Mouse (Mus musculus) neural tube, embryonic 12.5 days (tissue): ENCODE measurements at regions not wholly inside any gene's neighbourhood (a gene's known extent, or its start where the extent isn't known, plus 50 kb on each side); places are given as distances from the start of the nearest gene placed in this dataset.
"Not testable (repeated sequence)": the region's sequence is repeated elsewhere in the genome, so short reads cannot be mapped to it uniquely, and the experiment has no call there.

Source experiments
- ATAC-seq: fragments of 200-750 bp; cut with Nextera tagmentation; 2 replicates; pipeline ENCODE4 v1.8.0; 2017; ENCODE audit warnings: low read depth, mild to moderate bottlenecking, moderate TSS enrichment, moderate library complexity; ENCODE audit not compliant: low FRiP score
- H3K27ac ChIP-seq: fragments of 300-500 bp; sonication (generic); 2 replicates; pipeline ENCODE4 v1.5.1; 2016
- H3K27me3 ChIP-seq: fragments of 300-500 bp; sonication (generic); replicated peaks from 2 replicates; pipeline ENCODE4 v1.6.1; 2016; ENCODE audit warnings: mild to moderate bottlenecking
- H3K36me3 ChIP-seq: fragments of 300-500 bp; sonication (generic); 2 replicates; pipeline ENCODE4 v1.6.1; 2016; ENCODE audit warnings: mild to moderate bottlenecking
- H3K4me1 ChIP-seq: fragments of 300-500 bp; sonication (generic); 2 replicates; pipeline ENCODE4 v1.6.1; 2016
- H3K4me2 ChIP-seq: fragments of 300-500 bp; sonication (generic); replicated peaks from 2 replicates; pipeline ENCODE4 v1.6.1; 2016; ENCODE audit warnings: mild to moderate bottlenecking
- H3K4me3 ChIP-seq: fragments of 300-500 bp; sonication (generic); 2 replicates; pipeline ENCODE4 v1.5.1; 2016
- H3K9ac ChIP-seq: fragments of 300-500 bp; sonication (generic); 2 replicates; pipeline ENCODE4 v1.6.1; 2016; ENCODE audit warnings: mild to moderate bottlenecking
- H3K9me3 ChIP-seq: fragments of 300-500 bp; sonication (generic); 2 replicates; pipeline ENCODE4 v1.6.1; 2016; ENCODE audit warnings: mild to moderate bottlenecking
- WGBS: fragments of 180-500 bp; shearing (Covaris S2); methylation state at CpG from one replicate; pipeline ENCODE4 v1.1.7; 2016; 5-methylcytosine and 5-hydroxymethylcytosine counted together

DNA sequence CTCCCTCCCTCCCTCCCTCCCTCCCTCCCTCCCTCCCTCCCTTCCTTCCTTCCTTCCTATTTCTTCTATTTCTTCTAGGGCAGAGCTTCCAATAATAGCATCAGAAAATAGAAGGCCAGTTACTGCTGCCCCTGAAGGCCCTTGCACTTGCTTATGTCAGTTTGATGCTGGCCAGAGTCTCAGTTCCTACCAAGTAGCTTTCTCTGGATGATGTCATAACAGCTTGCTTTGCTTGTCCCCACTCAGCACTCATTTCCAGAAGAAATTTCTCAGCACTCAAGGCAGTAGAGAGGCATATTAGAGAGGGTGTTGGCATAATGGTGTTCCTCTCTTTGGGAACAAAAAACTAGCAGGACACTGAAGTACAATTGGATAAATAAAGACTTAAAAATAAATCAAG, 811.6 kb upstream of the 4930444P10Rik start:
- no peak overlapping the region for H3K4me3 ChIP-seq

GRCm38 (mm10) chr1:16868383-16868782, 775.3 kb upstream of the 4930444P10Rik start:
- not testable (repeated sequence) for H3K4me2 ChIP-seq, H3K36me3 ChIP-seq, H3K9ac ChIP-seq, H3K9me3 ChIP-seq, ATAC-seq, H3K27ac ChIP-seq, H3K4me1 ChIP-seq, H3K27me3 ChIP-seq, H3K4me3 ChIP-seq
- WGBS = 77% methylated on average over 3 of the region's 3 CpGs

More for the DNA sequence above, 811.6 kb upstream of the 4930444P10Rik start:
- Histone ChIP-seq H3K4me1 (no peaks in the 10 kb centered on the region), H3K36me3 (no peaks in the 10 kb centered on the region), H3K4me2 (no peak overlapping the region), H3K9me3 (no peaks in the 10 kb centered on the region), H3K27me3 (no peaks in the 10 kb centered on the region), H3K9ac (no peak overlapping the region), H3K27ac (no peak overlapping the region)
- no peak for ATAC-seq

GRCm38 (mm10) chr1:16867086-16867835, 774.1 kb upstream of the 4930444P10Rik start:
- H3K27ac ChIP-seq, ATAC-seq, H3K9ac ChIP-seq, H3K36me3 ChIP-seq, H3K4me2 ChIP-seq, H3K9me3 ChIP-seq, H3K27me3 ChIP-seq, H3K4me3 ChIP-seq, H3K4me1 ChIP-seq: not testable (repeated sequence)
- WGBS = 84% methylated on average over 6 of the region's 6 CpGs

DNA sequence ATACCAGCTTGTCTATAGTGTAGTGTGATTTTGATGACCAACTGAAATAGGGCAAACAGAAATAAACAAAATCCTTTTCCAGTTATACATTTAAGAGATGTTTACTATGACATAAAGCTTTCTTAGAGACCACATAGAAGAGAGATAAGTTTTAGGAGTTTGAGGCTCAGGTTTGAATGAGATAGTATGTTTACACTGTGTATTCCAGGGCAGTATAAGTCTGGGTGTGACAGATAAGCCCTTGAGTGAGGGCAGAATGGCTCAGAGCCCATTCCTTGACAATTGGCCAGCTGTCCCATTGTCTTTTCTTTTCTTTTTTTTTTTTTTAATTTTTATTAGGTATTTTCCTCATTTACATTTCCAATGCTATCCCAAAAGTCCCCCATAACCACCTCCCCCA, 744.0 kb upstream of the 4930444P10Rik start:
- Histone ChIP-seq H3K9ac (no peak overlapping the region), H3K4me3 (no peak overlapping the region), H3K27me3 (no peaks in the 10 kb centered on the region), H3K36me3 (no peaks in the 10 kb centered on the region), H3K4me2 (no peak overlapping the region), H3K4me1 (no peaks in the 10 kb centered on the region), H3K9me3 (no peaks in the 10 kb centered on the region), H3K27ac (no peak overlapping the region)
- ATAC-seq = no peak

DNA sequence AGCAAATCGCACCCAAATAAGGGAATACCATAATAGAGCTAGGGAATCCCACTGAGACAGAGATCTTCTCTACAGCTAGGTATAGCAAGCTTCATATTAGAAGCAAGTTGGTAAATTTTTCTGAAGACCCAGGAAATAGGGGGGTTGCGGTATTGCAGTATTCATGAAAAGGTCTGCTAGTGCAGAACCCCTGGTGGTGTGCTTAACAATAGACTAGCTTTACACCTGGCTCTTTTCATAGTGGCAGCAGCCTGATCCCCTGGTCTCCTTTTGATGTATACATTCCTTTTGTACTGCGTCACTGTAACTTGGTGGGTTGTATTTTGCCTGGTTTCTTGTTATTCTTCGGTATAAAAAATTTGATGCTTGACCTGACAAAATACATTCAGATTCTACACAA, 731.6 kb upstream of the 4930444P10Rik start:
- not testable (repeated sequence) for H3K9ac ChIP-seq, H3K27ac ChIP-seq, H3K4me1 ChIP-seq, H3K27me3 ChIP-seq, H3K4me3 ChIP-seq, ATAC-seq, H3K4me2 ChIP-seq, H3K36me3 ChIP-seq, H3K9me3 ChIP-seq
- 78% methylated on average over 4 of the region's 4 CpGs for WGBS

- no peak for ATAC-seq
- H3K4me2 ChIP-seq = no peak overlapping the region
- no peak overlapping the region for H3K9ac ChIP-seq
- H3K36me3 ChIP-seq = no peaks in the 10 kb centered on the region
- no peak overlapping the region for H3K4me3 ChIP-seq
- H3K27me3 ChIP-seq = no peaks in the 10 kb centered on the region
- no peaks in the 10 kb centered on the region for H3K9me3 ChIP-seq
- no peak overlapping the region for H3K27ac ChIP-seq
- H3K4me1 ChIP-seq = no peaks in the 10 kb centered on the region
- 71% methylated on average over 3 of the region's 3 CpGs for WGBS
Observed at GRCm38 (mm10) chr1:16824057-16824456, 730.9 kb upstream of the 4930444P10Rik start.

- Histone ChIP-seq H3K27me3 (no peaks in the 10 kb centered on the region), H3K9ac (no peak overlapping the region), H3K27ac (no peak overlapping the region), H3K4me3 (no peak overlapping the region), H3K9me3 (no peaks in the 10 kb centered on the region), H3K4me1 (no peaks in the 10 kb centered on the region), H3K4me2 (no peak overlapping the region), H3K36me3 (no peaks in the 10 kb centered on the region)
- WGBS = 85% methylated on average over 2 of the region's 2 CpGs
- ATAC-seq = no peak
Observed at GRCm38 (mm10) chr1:16821186-16821585, 728.1 kb upstream of the 4930444P10Rik start.

GRCm38 (mm10) chr1:16816572-16816971, 723.4 kb upstream of the 4930444P10Rik start:
- WGBS = 90% methylated on average over 7 of the region's 7 CpGs
- Histone ChIP-seq H3K4me3 (no peak overlapping the region), H3K4me2 (no peak overlapping the region), H3K36me3 (no peaks in the 10 kb centered on the region), H3K27ac (no peak overlapping the region), H3K9me3 (no peaks in the 10 kb centered on the region), H3K27me3 (no peaks in the 10 kb centered on the region), H3K4me1 (no peaks in the 10 kb centered on the region), H3K9ac (no peak overlapping the region)
- ATAC-seq = no peak

DNA sequence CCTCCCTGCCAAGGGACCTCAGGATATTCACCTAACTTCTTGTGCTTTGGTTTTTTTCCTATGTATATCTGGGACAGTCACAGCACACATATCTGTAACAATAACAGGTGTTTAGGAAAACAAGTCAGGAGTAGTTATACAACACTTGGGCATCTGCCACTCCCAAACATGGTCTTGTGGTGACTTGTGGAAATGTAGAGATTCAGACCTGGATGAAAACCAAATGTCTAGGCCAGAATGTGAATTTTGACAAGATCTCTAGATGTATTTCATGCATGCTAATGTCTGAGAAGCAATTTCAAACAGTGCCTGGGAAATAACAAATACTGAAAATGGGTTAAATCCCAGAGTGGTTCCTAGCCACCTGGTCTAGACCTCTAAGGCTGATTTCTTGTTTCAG, 722.6 kb upstream of the 4930444P10Rik start:
- Histone ChIP-seq H3K4me2 (no peak overlapping the region), H3K27me3 (no peaks in the 10 kb centered on the region), H3K9me3 (no peaks in the 10 kb centered on the region), H3K4me3 (no peak overlapping the region), H3K27ac (no peak overlapping the region), H3K36me3 (no peaks in the 10 kb centered on the region), H3K9ac (no peak overlapping the region), H3K4me1 (no peaks in the 10 kb centered on the region)
- ATAC-seq = no peak

DNA sequence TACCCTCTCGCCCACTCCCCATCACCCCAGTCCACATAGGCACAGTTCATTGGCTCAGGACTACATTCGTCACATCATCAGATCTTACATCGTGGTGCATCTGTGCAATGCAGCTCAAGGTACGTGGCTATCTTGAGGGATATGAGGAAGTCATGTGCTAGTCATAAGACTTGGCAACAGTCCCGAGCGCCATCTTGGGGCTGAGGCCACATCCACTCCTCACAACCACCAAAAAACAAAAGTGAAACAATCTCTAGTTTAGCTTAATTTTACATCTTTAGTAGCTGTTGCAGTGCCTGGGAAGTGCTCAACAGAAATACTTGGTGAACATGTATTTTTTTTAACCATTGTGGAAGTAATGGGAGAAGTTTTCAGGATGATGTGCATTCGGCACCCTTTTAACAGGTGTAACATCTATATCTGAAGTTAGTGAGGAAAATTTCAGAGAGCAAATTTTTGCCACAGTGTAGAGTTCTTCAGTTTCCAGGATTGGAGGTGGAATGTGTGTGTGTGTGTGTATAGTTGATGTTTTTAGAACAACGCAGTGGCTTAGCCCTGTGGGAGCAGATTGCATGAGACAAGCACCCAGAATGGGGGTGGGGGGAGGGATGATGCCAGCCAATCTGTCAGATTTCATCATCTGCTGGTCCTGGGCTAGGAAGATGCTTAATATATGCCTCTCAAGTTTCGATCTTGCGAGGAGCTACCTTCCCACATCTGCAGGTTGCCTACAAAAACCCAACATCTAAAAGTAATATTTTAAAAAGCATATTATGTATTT, 716.4 kb upstream of the 4930444P10Rik start:
- Histone ChIP-seq H3K4me1 (no peaks in the 10 kb centered on the region), H3K9me3 (no peaks in the 10 kb centered on the region), H3K27ac (no peak overlapping the region), H3K27me3 (no peaks in the 10 kb centered on the region), H3K4me2 (no peak overlapping the region), H3K36me3 (no peaks in the 10 kb centered on the region), H3K4me3 (no peak overlapping the region), H3K9ac (no peak overlapping the region)
- ATAC-seq = no peak
- WGBS = 87% methylated on average over 10 of the region's 10 CpGs

- Histone ChIP-seq H3K36me3 (no peaks in the 10 kb centered on the region), H3K4me1 (no peaks in the 10 kb centered on the region), H3K27me3 (no peaks in the 10 kb centered on the region), H3K4me2 (no peak overlapping the region), H3K9ac (no peak overlapping the region), H3K9me3 (no peaks in the 10 kb centered on the region), H3K27ac (no peak overlapping the region), H3K4me3 (no peak overlapping the region)
- 82% methylated on average over 6 of the region's 6 CpGs for WGBS
- peak; percentile 92 for ATAC-seq
Observed at GRCm38 (mm10) chr1:16798292-16798691, 705.2 kb upstream of the 4930444P10Rik start.

DNA sequence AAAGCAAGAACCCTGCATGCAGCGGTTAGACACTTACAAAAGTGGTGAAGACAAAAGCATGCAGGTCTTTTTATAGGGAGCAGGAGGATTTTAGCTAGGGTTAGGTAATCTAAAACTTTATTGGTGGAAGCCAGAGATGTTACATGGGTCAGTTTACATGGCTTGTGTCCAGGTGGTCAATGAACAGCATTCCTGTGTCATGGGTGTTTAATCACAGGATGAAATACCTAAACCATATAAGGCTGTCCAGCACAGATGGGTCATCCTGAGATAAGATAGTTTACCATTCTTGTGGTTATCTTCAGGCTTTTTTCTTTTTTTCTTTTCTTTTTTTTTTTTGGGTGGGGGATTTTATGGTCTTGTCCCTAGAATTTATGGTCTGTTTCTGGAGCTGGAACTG, 703.3 kb upstream of the 4930444P10Rik start:
- H3K9ac ChIP-seq = no peak overlapping the region
- ATAC-seq = no peak
- H3K9me3 ChIP-seq = no peaks in the 10 kb centered on the region
- H3K27me3 ChIP-seq = no peaks in the 10 kb centered on the region
- no peak overlapping the region for H3K4me2 ChIP-seq
- WGBS = 93% methylated on average over 1 of the region's 1 CpGs
- no peak overlapping the region for H3K4me3 ChIP-seq
- H3K27ac ChIP-seq = no peak overlapping the region
- H3K4me1 ChIP-seq = no peaks in the 10 kb centered on the region
- no peaks in the 10 kb centered on the region for H3K36me3 ChIP-seq
